Mouse (Mus musculus): ENCODE data around the gene Shank3. TPM values are rescaled to one million over a fixed set of nuclear protein-coding genes. Genes with fewer than 3 reads are reported as not detected.
A peak's percentile ranks its signal among the peaks of the same experiment; 100 is the strongest.

The Shank3 gene
- polyA plus RNA-seq, 1 experiment from 2014 or later, result 0.70 TPM

DNA sequence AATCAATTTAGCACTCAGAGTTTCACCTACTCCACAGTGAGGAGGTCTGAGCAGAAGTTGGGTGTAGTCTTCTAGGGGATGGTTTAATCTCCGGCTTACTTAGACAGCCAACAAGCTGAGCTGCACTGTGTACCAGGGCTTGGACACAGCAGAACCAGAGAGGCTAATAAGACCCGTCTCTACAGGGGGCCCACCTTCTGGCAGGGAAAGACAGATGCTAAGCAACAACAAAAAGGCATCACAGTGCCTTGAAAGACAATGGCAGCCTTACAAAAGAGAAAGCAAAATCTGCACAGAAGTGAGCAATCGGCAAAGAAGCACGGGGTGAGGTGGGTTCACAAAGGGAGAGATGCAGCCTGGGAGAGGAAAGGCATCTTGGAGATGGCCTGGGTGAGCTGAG is 3.3 kb upstream of the Shank3 start:
- Histone ChIP-seq H3K4me3 (ENCODE audit: low read length) (no peak overlapping the region), H3K9me3 (ENCODE audit: control insufficient read depth, low read length) (no peaks in the 10 kb centered on the region), H3K36me3 (ENCODE audit: control insufficient read depth, insufficient read depth, low read length) (no peaks in the 10 kb centered on the region), H3K4me1 (ENCODE audit: control insufficient read depth, insufficient read depth, low read length) (peaks cover 11% of the 10 kb centered on the region), H3K27ac (ENCODE audit: low read length) (no peak overlapping the region), H3K27me3 (replicated peaks; ENCODE audit: control insufficient read depth, insufficient read depth, low read length) (peaks cover 19% of the 10 kb centered on the region), H3K4me2 (ENCODE audit: low read depth, low read length) (no peak overlapping the region), H3K9ac (ENCODE audit: low read depth, low read length) (no peak overlapping the region)
- no peak for ATAC-seq
- WGBS, result 61% methylated on average over 4 of the region's 4 CpGs

DNA sequence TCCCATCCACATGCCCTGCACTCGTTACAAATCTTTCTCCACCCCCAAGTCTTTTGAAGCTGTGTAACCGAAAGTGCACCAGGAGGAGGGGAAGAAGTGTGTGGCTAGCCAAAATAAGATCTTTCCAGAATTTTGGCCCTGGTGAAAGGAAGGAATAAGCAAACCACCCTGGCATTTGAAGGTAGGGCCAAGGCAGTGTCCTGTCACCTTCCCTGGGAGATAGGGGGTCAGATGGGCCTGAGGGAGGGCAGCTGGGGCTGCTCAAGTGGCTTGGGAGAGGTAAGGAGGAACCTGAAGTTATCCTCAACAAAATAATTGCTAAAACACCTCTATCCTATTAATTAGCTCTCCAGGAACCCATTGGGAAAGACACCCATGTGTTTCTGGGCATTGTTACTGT is 2.6 kb upstream of the Shank3 start:
- Histone ChIP-seq H3K4me1 (ENCODE audit: control insufficient read depth, insufficient read depth, low read length) (peaks cover 11% of the 10 kb centered on the region), H3K36me3 (ENCODE audit: control insufficient read depth, insufficient read depth, low read length) (no peaks in the 10 kb centered on the region), H3K27me3 (replicated peaks; ENCODE audit: control insufficient read depth, insufficient read depth, low read length) (peaks cover 19% of the 10 kb centered on the region), H3K27ac (ENCODE audit: low read length) (no peak overlapping the region), H3K4me3 (ENCODE audit: low read length) (no peak overlapping the region), H3K9ac (ENCODE audit: low read depth, low read length) (no peak overlapping the region), H3K9me3 (ENCODE audit: control insufficient read depth, low read length) (no peaks in the 10 kb centered on the region), H3K4me2 (ENCODE audit: low read depth, low read length) (no peak overlapping the region)
- no peak for ATAC-seq
- 55% methylated on average over 2 of the region's 2 CpGs for WGBS

DNA sequence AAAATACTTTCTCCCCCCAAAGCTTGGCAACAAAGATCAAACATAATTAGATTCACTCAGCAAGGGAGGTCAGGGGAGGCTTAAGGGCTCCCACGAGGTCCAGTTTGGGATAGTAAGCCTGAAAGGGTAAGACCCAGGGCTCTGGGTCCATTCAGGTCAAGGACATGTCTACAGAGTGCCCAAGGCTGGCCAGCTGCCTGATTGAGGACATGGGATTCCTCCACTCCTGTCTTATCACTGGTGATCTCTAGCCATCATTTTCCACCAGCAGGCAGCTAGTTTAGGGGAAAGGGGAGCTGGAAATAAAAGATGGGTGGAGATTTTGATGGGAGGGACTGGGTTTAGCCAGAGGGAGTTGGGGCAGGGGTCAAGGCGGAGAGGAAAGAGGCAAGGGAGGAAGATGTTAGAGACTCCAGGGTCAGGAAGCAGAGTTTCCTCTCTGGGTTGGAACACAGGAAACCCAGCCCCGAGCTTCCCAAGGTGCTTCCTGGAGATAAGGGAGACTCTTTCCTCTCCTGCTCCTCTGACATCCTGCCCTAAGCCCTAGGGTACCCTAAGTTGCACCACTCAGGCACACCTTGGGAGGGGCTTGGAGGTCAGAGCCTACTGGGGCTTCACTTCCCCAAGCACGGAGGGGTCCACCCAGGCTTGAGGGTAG is 1.9 kb upstream of the Shank3 start:
- ATAC-seq, result no peak; the same call in 1 of the 2 replicates
- H3K4me1 ChIP-seq (ENCODE audit: control insufficient read depth, insufficient read depth, low read length), result peaks cover 11% of the 10 kb centered on the region
- no peak overlapping the region for H3K4me2 ChIP-seq (ENCODE audit: low read depth, low read length)
- no peaks in the 10 kb centered on the region for H3K36me3 ChIP-seq (ENCODE audit: control insufficient read depth, insufficient read depth, low read length)
- peaks cover 19% of the 10 kb centered on the region for H3K27me3 ChIP-seq (replicated peaks; ENCODE audit: control insufficient read depth, insufficient read depth, low read length)
- peak overlapping the region; percentile 81 for H3K9ac ChIP-seq (ENCODE audit: low read depth, low read length)
- no peak overlapping the region; the same call in 1 of the 2 replicates for H3K27ac ChIP-seq (ENCODE audit: low read length)
- H3K9me3 ChIP-seq (ENCODE audit: control insufficient read depth, low read length), result no peaks in the 10 kb centered on the region
- peak overlapping the region; percentile 75 for H3K4me3 ChIP-seq (ENCODE audit: low read length)
- WGBS, result 28% methylated on average over 4 of the region's 4 CpGs

DNA sequence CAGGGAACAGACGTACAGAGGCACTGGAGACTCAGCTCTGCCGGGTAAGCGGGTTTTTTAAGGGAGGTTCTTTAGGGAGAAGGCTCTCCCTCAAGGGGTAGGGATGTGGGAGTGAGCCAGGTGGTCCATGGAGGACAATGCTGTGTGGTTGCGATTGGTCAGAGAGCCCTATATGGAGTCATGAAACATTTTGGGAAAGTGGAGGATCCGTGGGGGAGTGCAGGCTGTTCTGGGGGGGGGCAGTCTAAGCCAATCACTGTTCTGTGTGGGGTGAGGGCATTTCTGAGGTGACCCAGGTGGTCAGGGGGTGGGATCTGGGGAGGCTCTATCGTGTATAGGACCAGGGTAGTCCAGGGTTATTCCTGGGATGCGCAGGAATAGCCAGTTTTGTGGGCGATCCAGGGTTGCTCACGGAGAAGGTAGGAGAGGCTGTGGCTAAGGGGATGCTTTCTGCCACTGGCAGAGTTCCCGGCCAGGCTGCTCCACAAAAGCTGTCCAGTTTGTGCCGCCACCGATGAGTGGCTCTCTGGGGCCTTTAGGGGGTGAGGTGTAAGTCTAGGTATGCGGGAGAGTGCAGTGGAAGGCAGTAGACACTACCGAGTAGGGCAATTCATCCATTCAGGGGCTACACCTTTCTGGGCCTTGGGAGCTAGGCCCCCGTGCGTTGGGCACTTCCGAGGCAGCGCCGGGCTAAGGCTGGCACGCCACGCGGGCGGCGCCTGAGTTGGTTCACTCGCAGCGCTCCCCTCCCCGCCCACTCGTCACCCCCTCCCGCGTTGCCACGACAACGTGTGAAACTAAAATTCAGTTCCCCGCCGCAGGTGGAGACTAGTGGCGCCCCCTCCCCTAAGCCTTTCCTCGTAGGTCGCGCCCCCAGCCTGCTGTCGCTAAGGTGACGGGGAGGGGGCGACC is 1.1 kb upstream of the Shank3 start:
- H3K9me3 ChIP-seq (ENCODE audit: control insufficient read depth, low read length), result no peaks in the 10 kb centered on the region
- ATAC-seq, result no peak
- peak overlapping the region; percentile 75 for H3K4me3 ChIP-seq (ENCODE audit: low read length)
- no peaks in the 10 kb centered on the region for H3K36me3 ChIP-seq (ENCODE audit: control insufficient read depth, insufficient read depth, low read length)
- H3K4me1 ChIP-seq (ENCODE audit: control insufficient read depth, insufficient read depth, low read length), result peaks cover 11% of the 10 kb centered on the region
- H3K4me2 ChIP-seq (ENCODE audit: low read depth, low read length), result peak overlapping the region; percentile 98
- H3K27ac ChIP-seq (ENCODE audit: low read length), result no peak overlapping the region; the same call in 1 of the 2 replicates
- 3% methylated on average over 41 of the region's 41 CpGs for WGBS
- peak overlapping the region; percentile 81 for H3K9ac ChIP-seq (ENCODE audit: low read depth, low read length)
- H3K27me3 ChIP-seq (replicated peaks; ENCODE audit: control insufficient read depth, insufficient read depth, low read length), result peaks cover 19% of the 10 kb centered on the region

DNA sequence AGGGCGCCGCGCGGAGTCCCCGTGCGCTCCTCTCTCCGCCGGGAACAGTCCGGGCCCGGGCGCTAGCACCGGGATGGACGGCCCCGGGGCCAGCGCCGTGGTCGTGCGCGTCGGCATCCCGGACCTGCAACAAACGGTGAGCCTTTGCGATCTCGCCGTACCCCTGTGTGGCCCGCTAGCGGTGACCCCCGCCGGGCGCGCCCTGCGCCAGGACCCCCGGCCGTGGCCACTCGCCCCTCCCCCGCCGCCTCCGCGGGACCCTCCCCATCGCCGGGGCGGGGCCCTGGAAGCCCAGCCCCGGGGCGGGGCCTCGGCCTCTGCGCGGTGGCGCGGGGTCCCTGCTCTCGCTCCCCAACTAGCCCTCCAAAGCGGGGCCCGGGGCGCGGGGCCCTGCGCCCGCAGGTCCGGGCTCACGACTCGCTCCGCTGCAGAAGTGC is 379 bp downstream of the Shank3 start:
- Histone ChIP-seq H3K27me3 (replicated peaks; ENCODE audit: control insufficient read depth, insufficient read depth, low read length) (peaks cover 19% of the 10 kb centered on the region), H3K4me3 (ENCODE audit: low read length) (peak overlapping the region; percentile 75), H3K9ac (ENCODE audit: low read depth, low read length) (peak overlapping the region; percentile 81), H3K4me2 (ENCODE audit: low read depth, low read length) (peak overlapping the region; percentile 98), H3K9me3 (ENCODE audit: control insufficient read depth, low read length) (no peaks in the 10 kb centered on the region), H3K27ac (ENCODE audit: low read length) (peak overlapping the region; percentile 23; the same call in 1 of the 2 replicates), H3K4me1 (ENCODE audit: control insufficient read depth, insufficient read depth, low read length) (peaks cover 11% of the 10 kb centered on the region), H3K36me3 (ENCODE audit: control insufficient read depth, insufficient read depth, low read length) (no peaks in the 10 kb centered on the region)
- ATAC-seq, result peak; percentile 73
- WGBS, result under 1% methylated on average over 38 of the region's 60 CpGs

DNA sequence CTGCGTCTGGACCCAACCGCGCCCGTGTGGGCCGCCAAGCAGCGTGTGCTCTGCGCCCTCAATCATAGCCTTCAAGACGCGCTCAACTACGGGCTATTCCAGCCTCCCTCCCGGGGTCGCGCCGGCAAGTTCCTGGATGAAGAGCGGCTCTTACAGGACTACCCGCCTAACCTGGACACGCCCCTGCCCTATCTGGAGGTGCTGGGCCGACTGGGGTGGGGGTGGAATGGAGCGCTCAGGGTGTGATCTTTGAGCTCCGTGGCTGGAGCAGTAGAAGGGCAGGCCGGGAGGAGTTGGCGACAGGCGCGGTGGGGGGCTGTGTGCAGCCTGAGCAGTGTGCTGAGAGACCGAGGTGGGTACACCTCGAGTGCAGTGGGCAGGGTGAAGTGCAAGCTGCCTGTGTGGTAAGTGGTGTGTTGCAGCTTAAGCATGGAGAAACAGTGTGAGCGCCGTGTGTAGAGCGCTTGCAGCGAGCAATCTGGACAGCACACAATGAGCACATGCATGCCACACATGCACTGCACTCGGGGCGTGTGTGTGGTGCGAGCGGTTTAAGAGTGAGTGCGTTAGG is 883 bp downstream of the Shank3 start:
- no peak overlapping the region for H3K27ac ChIP-seq (ENCODE audit: low read length)
- peak; percentile 79 for ATAC-seq
- WGBS, result 3% methylated on average over 35 of the region's 35 CpGs

DNA sequence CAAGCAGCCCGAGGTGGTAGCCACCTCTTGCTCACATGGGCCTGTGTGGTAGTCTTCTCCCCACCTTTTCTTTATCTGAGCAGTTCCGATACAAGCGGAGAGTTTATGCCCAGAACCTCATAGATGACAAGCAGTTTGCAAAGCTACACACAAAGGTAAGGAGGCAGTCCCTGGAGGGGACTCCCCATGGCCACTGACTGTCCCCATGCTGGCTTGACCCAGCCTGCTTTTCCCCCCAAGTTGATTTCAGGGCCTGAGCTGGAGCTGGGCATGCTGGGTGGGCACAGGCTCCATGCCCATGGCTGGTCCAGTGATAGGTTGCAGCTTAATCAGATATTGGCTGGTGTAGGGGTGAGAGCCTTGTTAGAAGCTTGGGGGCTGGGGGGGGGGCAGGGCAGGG is 1.9 kb downstream of the Shank3 start:
- no peak for ATAC-seq
- no peak overlapping the region for H3K9ac ChIP-seq (ENCODE audit: low read depth, low read length)
- no peak overlapping the region for H3K4me2 ChIP-seq (ENCODE audit: low read depth, low read length)
- H3K27ac ChIP-seq (ENCODE audit: low read length), result no peak overlapping the region
- no peaks in the 10 kb centered on the region for H3K9me3 ChIP-seq (ENCODE audit: control insufficient read depth, low read length)
- no peak overlapping the region for H3K4me3 ChIP-seq (ENCODE audit: low read length)
- 86% methylated on average over 3 of the region's 3 CpGs for WGBS
- H3K4me1 ChIP-seq (ENCODE audit: control insufficient read depth, insufficient read depth, low read length), result peaks cover 11% of the 10 kb centered on the region
- H3K36me3 ChIP-seq (ENCODE audit: control insufficient read depth, insufficient read depth, low read length), result no peaks in the 10 kb centered on the region
- H3K27me3 ChIP-seq (replicated peaks; ENCODE audit: control insufficient read depth, insufficient read depth, low read length), result peaks cover 19% of the 10 kb centered on the region

More for the DNA sequence above, 883 bp downstream of the Shank3 start:
- Histone ChIP-seq H3K9me3 (ENCODE audit: control insufficient read depth, low read length) (no peaks in the 10 kb centered on the region), H3K27me3 (replicated peaks; ENCODE audit: control insufficient read depth, insufficient read depth, low read length) (peaks cover 19% of the 10 kb centered on the region), H3K4me2 (ENCODE audit: low read depth, low read length) (peak overlapping the region; percentile 98), H3K36me3 (ENCODE audit: control insufficient read depth, insufficient read depth, low read length) (no peaks in the 10 kb centered on the region), H3K4me3 (ENCODE audit: low read length) (peak overlapping the region; percentile 75), H3K9ac (ENCODE audit: low read depth, low read length) (peak overlapping the region; percentile 81), H3K4me1 (ENCODE audit: control insufficient read depth, insufficient read depth, low read length) (peaks cover 11% of the 10 kb centered on the region)

DNA sequence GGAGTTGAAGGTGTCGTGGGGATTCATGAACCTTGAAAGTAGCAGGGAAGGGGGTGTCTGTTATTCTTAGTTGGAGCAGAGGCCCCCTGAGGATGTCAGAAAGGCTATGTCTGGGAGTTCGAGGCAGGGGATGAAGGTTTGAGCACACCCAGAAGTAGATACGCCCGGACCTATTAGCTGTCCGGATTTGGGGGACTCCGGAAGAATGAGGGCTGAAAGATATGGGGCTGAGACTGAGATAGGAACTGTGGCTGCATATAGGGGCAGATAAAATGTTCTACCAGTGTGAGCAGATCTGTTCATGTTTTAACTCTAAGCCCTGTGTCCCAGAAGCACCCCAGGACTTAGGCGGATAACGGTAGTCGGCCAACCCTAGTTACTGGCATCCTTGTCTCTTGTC is 5.4 kb downstream of the Shank3 start:
- WGBS, result 95% methylated on average over 9 of the region's 9 CpGs
- H3K27me3 ChIP-seq (replicated peaks; ENCODE audit: control insufficient read depth, insufficient read depth, low read length), result no peaks in the 10 kb centered on the region
- no peak overlapping the region for H3K4me2 ChIP-seq (ENCODE audit: low read depth, low read length)
- no peak for ATAC-seq
- no peak overlapping the region for H3K9ac ChIP-seq (ENCODE audit: low read depth, low read length)
- H3K4me3 ChIP-seq (ENCODE audit: low read length), result no peak overlapping the region
- H3K4me1 ChIP-seq (ENCODE audit: control insufficient read depth, insufficient read depth, low read length), result no peaks in the 10 kb centered on the region
- no peak overlapping the region for H3K27ac ChIP-seq (ENCODE audit: low read length)
- no peaks in the 10 kb centered on the region for H3K36me3 ChIP-seq (ENCODE audit: control insufficient read depth, insufficient read depth, low read length)
- no peaks in the 10 kb centered on the region for H3K9me3 ChIP-seq (ENCODE audit: control insufficient read depth, low read length)

DNA sequence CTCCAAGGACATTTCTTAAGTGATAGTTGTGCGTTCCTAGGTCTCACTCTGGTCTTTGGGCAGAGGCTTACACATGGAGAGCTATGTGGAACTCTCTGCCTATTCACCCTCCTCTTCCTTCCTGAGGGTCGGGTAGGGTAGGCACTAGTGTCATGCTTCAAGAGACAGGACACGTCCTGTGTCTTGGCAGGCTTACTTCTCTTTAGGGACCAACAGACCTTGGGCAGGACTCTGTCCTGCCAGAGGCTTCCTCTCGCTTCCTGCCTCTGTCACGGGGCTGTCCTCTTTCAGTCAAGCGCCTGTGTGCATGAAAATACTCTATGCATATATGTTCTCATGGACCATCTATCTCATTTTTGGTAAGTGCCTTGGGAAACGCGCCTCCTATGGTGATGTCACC is 8.3 kb downstream of the Shank3 start:
- Histone ChIP-seq H3K27ac (ENCODE audit: low read length) (no peak overlapping the region), H3K9ac (ENCODE audit: low read depth, low read length) (no peak overlapping the region), H3K9me3 (ENCODE audit: control insufficient read depth, low read length) (no peaks in the 10 kb centered on the region), H3K36me3 (ENCODE audit: control insufficient read depth, insufficient read depth, low read length) (no peaks in the 10 kb centered on the region), H3K4me2 (ENCODE audit: low read depth, low read length) (no peak overlapping the region), H3K4me1 (ENCODE audit: control insufficient read depth, insufficient read depth, low read length) (no peaks in the 10 kb centered on the region), H3K27me3 (replicated peaks; ENCODE audit: control insufficient read depth, insufficient read depth, low read length) (no peaks in the 10 kb centered on the region), H3K4me3 (ENCODE audit: low read length) (no peak overlapping the region)
- WGBS, result 80% methylated on average over 8 of the region's 8 CpGs
- ATAC-seq, result no peak

All from intestine, embryonic 16.5 days (tissue).